Mouse (Mus musculus) liver, embryonic 14.5 days (tissue): ENCODE measurements around the gene Smarca4.

Source experiments
- CTCF ChIP-seq: IDR thresholded peaks from 2 replicates; pipeline ENCODE4 v1.5.1; 2016; ENCODE audit warnings: antibody characterized with exemption, low read depth, control low read depth
- EP300 ChIP-seq: IDR thresholded peaks from 2 replicates; pipeline ENCODE4 v1.6.1; 2016; ENCODE audit warnings: antibody characterized with exemption, low read depth

DNA sequence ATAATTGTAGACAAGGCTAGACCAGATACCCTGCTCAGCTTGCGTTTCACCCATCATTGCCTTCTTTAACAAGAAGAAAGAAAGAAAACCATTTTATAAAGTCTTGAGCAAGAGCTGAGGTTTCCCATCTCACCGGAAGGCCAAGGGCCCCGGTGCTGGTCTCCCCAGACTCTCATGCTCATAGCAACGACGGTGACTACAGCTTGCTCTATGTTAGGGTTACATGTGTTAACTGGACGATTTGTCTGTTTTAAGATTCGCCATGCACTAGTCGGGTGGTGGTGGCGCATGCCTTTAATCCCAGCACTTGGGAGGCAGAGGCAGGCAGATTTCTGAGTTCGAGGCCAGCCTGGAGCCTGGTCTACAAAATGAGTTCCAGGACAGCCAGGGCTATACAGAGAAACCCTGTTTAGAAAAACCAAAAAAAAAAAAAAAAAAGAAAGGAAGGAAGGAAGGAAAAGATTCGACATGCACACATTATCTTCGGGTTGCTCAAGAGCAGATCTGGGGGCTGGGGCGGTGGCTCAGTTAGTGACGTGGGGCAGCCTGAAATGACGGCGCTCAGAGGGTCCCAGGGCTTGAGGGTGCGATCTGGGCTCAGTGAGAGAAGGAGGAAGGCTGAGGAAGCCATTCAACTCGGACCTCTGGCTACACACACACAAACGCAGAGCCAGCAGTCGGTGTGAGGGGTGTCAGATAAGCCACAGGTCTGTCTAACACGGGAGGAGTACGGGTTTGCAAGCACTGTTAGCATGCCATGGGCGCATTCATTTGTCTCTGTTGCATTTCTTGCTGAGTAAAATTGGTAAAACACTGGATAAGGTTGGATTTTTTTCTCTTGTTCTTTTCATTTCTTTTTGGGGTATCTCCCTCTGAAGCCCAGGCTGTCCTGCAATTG, 109.5 kb downstream of the Smarca4 start:
- TF ChIP-seq CTCF: no peak
- no peak for TF ChIP-seq EP300
